Mouse (Mus musculus) embryonic facial prominence, embryonic 10.5 days (tissue): Measurements from ENCODE around the gene Tnfaip8l3. TPM values are rescaled to one million over a fixed set of nuclear protein-coding genes. Genes with fewer than 3 reads are reported as not detected.

Experiments used
- DNase-seq: peaks from one replicate; pipeline ENCODE4 v3.0.0-alpha.2; 2017; ENCODE audit warnings: low spot score
- H3K27ac ChIP-seq: fragments of 300-500 bp; sonication (generic); replicated peaks from 2 replicates; pipeline ENCODE4 v1.5.1; 2016; ENCODE audit warnings: mild to moderate bottlenecking
- H3K27me3 ChIP-seq: fragments of 300-500 bp; sonication (generic); replicated peaks from 2 replicates; pipeline ENCODE4 v1.6.1; 2016; ENCODE audit warnings: low read depth, mild to moderate bottlenecking; ENCODE audit not compliant: poor library complexity, severe bottlenecking
- H3K36me3 ChIP-seq: fragments of 300-500 bp; sonication (generic); replicated peaks from 2 replicates; pipeline ENCODE4 v1.6.1; 2016; ENCODE audit warnings: mild to moderate bottlenecking, moderate library complexity
- H3K4me1 ChIP-seq: fragments of 300-500 bp; sonication (generic); 2 replicates; pipeline ENCODE4 v1.6.1; 2016
- H3K4me3 ChIP-seq: fragments of 300-500 bp; sonication (generic); 2 replicates; pipeline ENCODE4 v1.5.1; 2016; ENCODE audit warnings: mild to moderate bottlenecking, moderate library complexity
- H3K9me3 ChIP-seq: fragments of 300-500 bp; sonication (generic); 2 replicates; pipeline ENCODE4 v1.6.1; 2016; ENCODE audit warnings: mild to moderate bottlenecking
- whole genome bisulfite sequencing: fragments of 180-500 bp; shearing (Covaris S2); methylation state at CpG from one replicate; pipeline ENCODE4 v1.1.7; 2016; 5-methylcytosine and 5-hydroxymethylcytosine counted together
- polyA plus RNA-seq: library from polyadenylated mRNA; unstranded; fragments of >200 nt; fragmentation: Nextera tagmentation; extraction: Ambion mirVana; gene quantifications from 2 replicates; pipeline ENCODE4 v1.2.1, GENCODE M21; 2016

Gene Tnfaip8l3
- polyA plus RNA-seq, 1 experiment from 2014 or later = 0.05 TPM

DNA sequence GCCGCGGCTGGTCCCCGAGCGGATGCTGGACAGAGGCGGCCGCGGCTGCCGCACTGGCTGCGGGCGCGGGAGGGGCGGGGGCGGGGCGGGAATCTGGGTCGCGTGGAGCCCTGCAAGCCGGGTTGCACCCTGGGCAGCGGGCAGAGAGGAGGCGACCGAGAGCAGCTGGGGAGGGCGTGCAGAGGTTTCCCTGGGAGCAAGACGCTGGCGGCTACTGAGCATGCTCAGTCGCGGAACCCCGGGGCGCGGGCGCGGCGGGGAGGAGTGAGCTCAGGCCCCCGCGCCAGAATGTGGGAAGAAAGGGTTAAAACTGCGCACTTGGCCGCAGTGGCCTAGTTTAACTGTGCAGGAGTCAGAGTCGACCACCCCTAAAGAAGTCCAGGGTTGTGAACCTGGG lies 93.1 kb downstream of the Tnfaip8l3 start, which contains the start of gene Elmod1:
Gene Elmod1, minus strand, starts transcription at position 180 of the 397 bp plus-strand sequence.
- no peaks in the 10 kb centered on the region for H3K9me3 ChIP-seq
- peaks cover 55% of the 10 kb centered on the region for H3K27me3 ChIP-seq
- peak; percentile 79 for DNase-seq
- H3K27ac ChIP-seq = peak within 1 kb of the TSS; percentile 59
- H3K36me3 ChIP-seq = no peaks in the 10 kb centered on the region
- H3K4me3 ChIP-seq = peak within 1 kb of the TSS; percentile 76
- under 1% methylated on average over 36 of the region's 36 CpGs for WGBS
- H3K4me1 ChIP-seq = peaks cover 24% of the 10 kb centered on the region

DNA sequence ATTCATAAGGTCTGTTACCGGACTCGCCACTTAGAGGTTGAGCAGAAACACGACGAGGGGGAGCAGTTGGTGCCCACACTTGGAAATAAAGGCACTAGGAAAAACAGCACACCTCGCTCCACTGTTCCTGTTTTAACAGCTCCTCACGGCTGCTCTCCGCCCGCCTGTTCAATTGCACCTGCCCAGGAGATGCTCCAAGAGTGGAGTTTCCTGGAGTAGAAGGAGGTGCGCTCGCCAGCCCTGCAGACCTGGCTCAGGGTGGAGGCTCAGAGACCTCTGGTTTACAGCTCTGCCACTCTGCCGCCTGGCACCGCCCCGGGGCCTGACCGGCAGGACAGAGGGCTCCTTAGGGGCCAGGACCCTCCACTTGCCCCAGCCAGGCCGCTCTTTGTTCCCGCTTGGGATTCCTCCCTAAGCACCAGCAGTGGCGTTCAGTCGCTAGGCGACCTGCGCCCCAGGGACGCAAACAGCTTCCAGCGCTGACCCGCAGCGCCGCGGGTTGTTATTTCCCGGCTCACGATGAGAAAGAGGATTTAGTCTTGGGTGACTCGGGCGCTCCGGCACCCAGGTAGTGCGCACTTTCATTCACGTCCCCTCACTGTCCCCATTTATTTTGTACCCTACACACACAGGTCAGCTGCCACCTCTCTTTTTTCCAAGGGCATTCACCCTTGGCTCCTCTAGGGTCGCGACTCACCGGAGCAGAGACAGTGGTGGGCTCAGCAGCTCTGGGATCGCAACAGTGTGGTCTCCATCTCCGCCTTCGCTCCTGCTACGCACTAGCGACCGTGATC lies 93.7 kb downstream of the Tnfaip8l3 start:
- Histone ChIP-seq H3K36me3 (no peaks in the 10 kb centered on the region), H3K27ac (peak overlapping the region; percentile 59), H3K4me3 (peak overlapping the region; percentile 76), H3K9me3 (no peaks in the 10 kb centered on the region), H3K4me1 (peaks cover 24% of the 10 kb centered on the region), H3K27me3 (peaks cover 55% of the 10 kb centered on the region)
- peak; percentile 67 for DNase-seq
- WGBS = 1% methylated on average over 42 of the region's 42 CpGs

DNA sequence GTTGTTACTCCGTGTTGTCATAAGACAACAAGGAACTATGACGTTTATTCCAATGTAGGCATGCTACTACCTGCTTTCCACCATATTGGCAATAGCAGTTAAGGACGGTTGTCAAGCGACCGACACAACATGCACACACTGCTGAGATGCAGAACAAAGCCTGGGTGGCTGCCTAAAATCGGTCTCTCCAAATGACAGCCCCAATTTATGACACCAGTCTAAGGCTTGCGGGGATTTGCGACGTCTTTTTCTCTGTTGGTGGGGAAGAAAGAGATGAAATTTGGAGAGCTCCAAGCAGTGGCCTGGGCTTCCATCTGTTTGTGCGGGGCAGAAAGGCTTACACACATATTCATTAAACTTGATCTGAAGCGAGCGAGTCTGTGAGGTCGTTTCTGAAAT lies 94.3 kb downstream of the Tnfaip8l3 start:
- H3K27me3 ChIP-seq = peaks cover 55% of the 10 kb centered on the region
- no peak overlapping the region for H3K27ac ChIP-seq
- peak overlapping the region; percentile 76 for H3K4me3 ChIP-seq
- H3K36me3 ChIP-seq = no peaks in the 10 kb centered on the region
- 22% methylated on average over 13 of the region's 13 CpGs for WGBS
- DNase-seq = no peak
- H3K9me3 ChIP-seq = no peaks in the 10 kb centered on the region
- H3K4me1 ChIP-seq = peaks cover 24% of the 10 kb centered on the region

Other genes starting within 250 kb of the Tnfaip8l3 start
- 0.22 TPM in 1 of 2 replicates, not detected in the other for gene Sln, start 218.2 kb downstream of the Tnfaip8l3 start, polyA plus RNA-seq
- 0.87 and 0.93 TPM in 2 replicates for gene Elmod1, start 93.1 kb downstream of the Tnfaip8l3 start, polyA plus RNA-seq
- not detected in 2 replicates for gene Cyp19a1, start 199.7 kb upstream of the Tnfaip8l3 start, polyA plus RNA-seq
- 0.28 and 0.34 TPM in 2 replicates for gene Gldn, start 218.1 kb upstream of the Tnfaip8l3 start, polyA plus RNA-seq